Comparison of ENCODE assay signal across 10 mouse cellular contexts in genomic region chr17:28743916-28744315, GRCm38 (mm10). TPM values are rescaled to one million over a fixed set of nuclear protein-coding genes. Genes with fewer than 3 reads are reported as not detected.
A peak's percentile ranks its signal among the peaks of the same experiment; 100 is the strongest.
DNase-seq lines count a peak whose midpoint lies in the region; ATAC-seq and TF ChIP-seq lines count a peak whose summit lies in the region.
"Had no signal": no experiment of that assay in that cellular context is flagged by ENCODE, and none has a peak within 500 bp of the region (broad histone marks: within the 10 kb centered on the region; RNA-seq: fewer than 3 reads in every experiment).

No protein-coding gene starts in this region.

- H3K27ac ChIP-seq in hindbrain, embryonic 10.5 days = no peak overlapping the region
- H3K27ac ChIP-seq in hindbrain, embryonic 12.5 days = no peak overlapping the region
- no peak overlapping the region for H3K27ac ChIP-seq in thymus, adult 2 months (ENCODE audit: control insufficient read depth, insufficient read depth, low read length)
- no peak overlapping the region for H3K27ac ChIP-seq in limb, embryonic 10.5 days
- H3K27ac ChIP-seq: hindbrain, embryonic 15.5 days; limb, embryonic 13.5 days had no signal

- no peak overlapping the region for H3K4me3 ChIP-seq in hindbrain, embryonic 10.5 days
- no peak overlapping the region for H3K4me3 ChIP-seq in hindbrain, embryonic 12.5 days
- H3K4me3 ChIP-seq in thymus, adult 2 months (ENCODE audit: control insufficient read depth, insufficient read depth, low read length) = no peak overlapping the region
- H3K4me3 ChIP-seq in limb, embryonic 10.5 days = no peak overlapping the region
- H3K4me3 ChIP-seq: hindbrain, embryonic 15.5 days; limb, embryonic 13.5 days had no signal

- no peak for ATAC-seq in hindbrain, embryonic 12.5 days (ENCODE audit: low FRiP score)
- no peak for ATAC-seq in activated CD4-positive, CD25-positive, alpha-beta regulatory T cell, adult 4 months

- 90% methylated on average over 9 of the region's 9 CpGs for WGBS in hindbrain, embryonic 10.5 days
- WGBS in hindbrain, embryonic 12.5 days = 93% methylated on average over 9 of the region's 9 CpGs
- 98% methylated on average over 9 of the region's 9 CpGs for WGBS in thymus, adult 2 months
- 88% methylated on average over 9 of the region's 9 CpGs for WGBS in limb, embryonic 10.5 days

- no peaks in the 10 kb centered on the region for H3K27me3 ChIP-seq in hindbrain, embryonic 10.5 days (ENCODE audit: insufficient read depth, poor library complexity, severe bottlenecking)
- H3K27me3 ChIP-seq in hindbrain, embryonic 12.5 days = no peaks in the 10 kb centered on the region
- no peaks in the 10 kb centered on the region for H3K27me3 ChIP-seq in thymus, adult 2 months (ENCODE audit: control insufficient read depth, insufficient read depth, low read length)
- H3K27me3 ChIP-seq in limb, embryonic 10.5 days (ENCODE audit: low read depth, poor library complexity, severe bottlenecking) = no peaks in the 10 kb centered on the region
- H3K27me3 ChIP-seq: hindbrain, embryonic 15.5 days; limb, embryonic 13.5 days had no signal

- no peaks in the 10 kb centered on the region for H3K4me1 ChIP-seq in hindbrain, embryonic 10.5 days (replicated peaks)
- H3K4me1 ChIP-seq in hindbrain, embryonic 12.5 days = no peaks in the 10 kb centered on the region
- no peaks in the 10 kb centered on the region for H3K4me1 ChIP-seq in thymus, adult 2 months (replicated peaks; ENCODE audit: control insufficient read depth, insufficient read depth, low read length)
- H3K4me1 ChIP-seq in limb, embryonic 10.5 days = no peaks in the 10 kb centered on the region
- H3K4me1 ChIP-seq: hindbrain, embryonic 15.5 days; limb, embryonic 13.5 days had no signal

- H3K9ac ChIP-seq in hindbrain, embryonic 12.5 days = no peak overlapping the region
- H3K9ac ChIP-seq: hindbrain, embryonic 15.5 days; limb, embryonic 13.5 days had no signal

- no peak overlapping the region for H3K4me2 ChIP-seq in hindbrain, embryonic 12.5 days (replicated peaks)
- H3K4me2 ChIP-seq: hindbrain, embryonic 15.5 days; limb, embryonic 13.5 days had no signal

- peaks cover 99% of the 10 kb centered on the region for H3K36me3 ChIP-seq in hindbrain, embryonic 10.5 days
- H3K36me3 ChIP-seq in hindbrain, embryonic 12.5 days = peaks cover 93% of the 10 kb centered on the region
- peaks cover 70% of the 10 kb centered on the region for H3K36me3 ChIP-seq in thymus, adult 2 months (ENCODE audit: control insufficient read depth, insufficient read depth, low read length)
- H3K36me3 ChIP-seq in limb, embryonic 10.5 days = peaks cover 100% of the 10 kb centered on the region

- peak; percentile 8 for DNase-seq in hindbrain, embryonic 10.5 days (ENCODE audit: low spot score)
- DNase-seq in thymus, adult 2 months = peak; percentile 25
- no peak for DNase-seq in thymus, adult 18-20 months
- DNase-seq in limb, embryonic 10.5 days (ENCODE audit: low spot score) = peak; percentile 35
- no peak for DNase-seq in adrenal gland, postnatal 36 days
- DNase-seq in frontal cortex, postnatal 36 days (ENCODE audit: low spot score in 2 of 2) = no peak

- no peaks in the 10 kb centered on the region for H3K9me3 ChIP-seq in hindbrain, embryonic 10.5 days
- no peaks in the 10 kb centered on the region for H3K9me3 ChIP-seq in hindbrain, embryonic 12.5 days (replicated peaks)
- no peaks in the 10 kb centered on the region for H3K9me3 ChIP-seq in limb, embryonic 10.5 days (replicated peaks)
- H3K9me3 ChIP-seq: hindbrain, embryonic 15.5 days; limb, embryonic 13.5 days had no signal

- no peak for TF ChIP-seq CTCF in thymus, adult 2 months (IDR thresholded peaks at IDR 0.05; ENCODE audit: borderline replicate concordance, control insufficient read depth, extremely low read depth, insufficient read depth, low read length, poor library complexity)

- TF ChIP-seq POLR2A in thymus, adult 2 months (IDR thresholded peaks at IDR 0.05; ENCODE audit: control insufficient read depth, extremely low read depth, insufficient read depth, low read length, poor library complexity) = no peak

RNA-seq across cellular contexts. Expression of gene AC170998.1, which starts 18.0 kb away (rescaled TPM):
- polyA plus RNA-seq in hindbrain, embryonic 10.5 days (2016; fragmentation: Nextera tagmentation; extraction: Ambion mirVana) = 1.4 and 3.2 TPM in 2 replicates
- polyA plus RNA-seq in hindbrain, embryonic 12.5 days (2016; fragmentation: Nextera tagmentation; extraction: Ambion mirVana) = 3.2 and 3.5 TPM in 2 replicates
- 0.59 and 0.65 TPM in 2 replicates for polyA plus RNA-seq in thymus, adult 2 months (2012; rRNA removed)
- 3.9 and 4.0 TPM in 2 replicates for polyA plus RNA-seq in limb, embryonic 10.5 days (2016; fragmentation: Nextera tagmentation; extraction: Ambion mirVana)
- total RNA-seq in adrenal gland, postnatal 36 days (2021) = 1 to 10 TPM; 1.1 to 1.2 TPM
- 1 to 10 TPM; 4.1 to 7.7 TPM for polyA plus RNA-seq in activated CD4-positive, CD25-positive, alpha-beta regulatory T cell, adult 4 months (2017; shearing (Covaris generic))

RNA-seq across cellular contexts. Expression of gene Mapk13, which starts 25.2 kb away (rescaled TPM):
- polyA plus RNA-seq in hindbrain, embryonic 10.5 days (2016; fragmentation: Nextera tagmentation; extraction: Ambion mirVana) = 3.9 and 8.9 TPM in 2 replicates
- polyA plus RNA-seq in hindbrain, embryonic 12.5 days (2016; fragmentation: Nextera tagmentation; extraction: Ambion mirVana) = 4.2 and 6.5 TPM in 2 replicates
- polyA plus RNA-seq in thymus, adult 2 months (2012; rRNA removed) = 5.9 and 8.2 TPM in 2 replicates
- polyA plus RNA-seq in limb, embryonic 10.5 days (2016; fragmentation: Nextera tagmentation; extraction: Ambion mirVana) = 8.2 and 8.6 TPM in 2 replicates
- total RNA-seq in adrenal gland, postnatal 36 days (2021) = 100 to 1,000 TPM in 1 of 2 experiments, 10 to 100 TPM in 1; 77.9 to 267 TPM
- not detected for polyA plus RNA-seq in activated CD4-positive, CD25-positive, alpha-beta regulatory T cell, adult 4 months (2017; shearing (Covaris generic))

RNA-seq across cellular contexts. Expression of gene Mapk14, which starts 52.8 kb away (rescaled TPM):
- polyA plus RNA-seq in hindbrain, embryonic 10.5 days (2016; fragmentation: Nextera tagmentation; extraction: Ambion mirVana) = 39.2 and 43.9 TPM in 2 replicates
- 40.1 and 45.9 TPM in 2 replicates for polyA plus RNA-seq in hindbrain, embryonic 12.5 days (2016; fragmentation: Nextera tagmentation; extraction: Ambion mirVana)
- polyA plus RNA-seq in thymus, adult 2 months (2012; rRNA removed) = 121 and 131 TPM in 2 replicates
- 47.5 and 50.7 TPM in 2 replicates for polyA plus RNA-seq in limb, embryonic 10.5 days (2016; fragmentation: Nextera tagmentation; extraction: Ambion mirVana)
- 10 to 100 TPM; 66.1 to 84.1 TPM for total RNA-seq in adrenal gland, postnatal 36 days (2021)
- 10 to 100 TPM; 17.5 to 22.4 TPM for polyA plus RNA-seq in activated CD4-positive, CD25-positive, alpha-beta regulatory T cell, adult 4 months (2017; shearing (Covaris generic))

RNA-seq across cellular contexts. Expression of gene Slc26a8, which starts 53.9 kb away (rescaled TPM):
- polyA plus RNA-seq in hindbrain, embryonic 10.5 days (2016; fragmentation: Nextera tagmentation; extraction: Ambion mirVana) = 0.41 and 0.51 TPM in 2 replicates
- 0.44 and 0.63 TPM in 2 replicates for polyA plus RNA-seq in hindbrain, embryonic 12.5 days (2016; fragmentation: Nextera tagmentation; extraction: Ambion mirVana)
- 0.75 and 0.93 TPM in 2 replicates for polyA plus RNA-seq in thymus, adult 2 months (2012; rRNA removed)
- polyA plus RNA-seq in limb, embryonic 10.5 days (2016; fragmentation: Nextera tagmentation; extraction: Ambion mirVana) = 0.49 TPM in 1 of 2 replicates, not detected in the other
- 1 to 10 TPM; 1.2 to 2.2 TPM for total RNA-seq in adrenal gland, postnatal 36 days (2021)
- not detected for polyA plus RNA-seq in activated CD4-positive, CD25-positive, alpha-beta regulatory T cell, adult 4 months (2017; shearing (Covaris generic))

RNA-seq across cellular contexts. Expression of gene Brpf3, which starts 57.0 kb away (rescaled TPM):
- 9.8 and 12.2 TPM in 2 replicates for polyA plus RNA-seq in hindbrain, embryonic 10.5 days (2016; fragmentation: Nextera tagmentation; extraction: Ambion mirVana)
- 13.0 and 13.8 TPM in 2 replicates for polyA plus RNA-seq in hindbrain, embryonic 12.5 days (2016; fragmentation: Nextera tagmentation; extraction: Ambion mirVana)
- polyA plus RNA-seq in thymus, adult 2 months (2012; rRNA removed) = 63.1 and 64.8 TPM in 2 replicates
- polyA plus RNA-seq in limb, embryonic 10.5 days (2016; fragmentation: Nextera tagmentation; extraction: Ambion mirVana) = 11.6 and 14.0 TPM in 2 replicates
- 100 to 1,000 TPM in 1 of 2 experiments, 10 to 100 TPM in 1; 64.8 to 101 TPM for total RNA-seq in adrenal gland, postnatal 36 days (2021)
- 1 to 10 TPM; 2.4 to 5.5 TPM for polyA plus RNA-seq in activated CD4-positive, CD25-positive, alpha-beta regulatory T cell, adult 4 months (2017; shearing (Covaris generic))

Comparison
In these comparisons a context has a peak if more than half of its experiments do, and no peak if none do; other contexts are left out.
1. DNase-seq: peak in hindbrain, embryonic 10.5 days (single experiment), thymus, adult 2 months (single experiment) and limb, embryonic 10.5 days (single experiment); none in thymus, adult 18-20 months (0 of 2), adrenal gland, postnatal 36 days (0 of 2) and frontal cortex, postnatal 36 days (0 of 2).